Mouse (Mus musculus) MEL (cell line): ENCODE results near the gene Arhgef15. TPM values are rescaled to one million over a fixed set of nuclear protein-coding genes. Genes with fewer than 3 reads are reported as not detected.

Experiments
- DNase-seq: peaks from one replicate; pipeline ENCODE4 v3.0.0; 2011; ENCODE audit warnings: low read depth, low spot score
- H3K27ac ChIP-seq: 2 replicates; pipeline ENCODE4 v1.5.1; 2012; ENCODE audit warnings: low read depth, mild to moderate bottlenecking, control low read depth, low read length, moderate library complexity; ENCODE audit not compliant: control insufficient read depth
- H3K27me3 ChIP-seq, 2 experiments: fragments of 150-350 bp in 1 of 2; sonication (generic) in 1 of 2; 2 replicates each; pipeline ENCODE4 v1.6.1; 2012; ENCODE audit warnings: low read length in 2 of 2, mild to moderate bottlenecking in 2 of 2, improper control_type of control experiment in 1 of 2, moderate library complexity in 1 of 2; ENCODE audit not compliant: insufficient read depth in 2 of 2, control insufficient read depth in 1 of 2
- H3K36me3 ChIP-seq, 2 experiments: 2 replicates each; pipeline ENCODE4 v1.6.1; 2012 to 2014; ENCODE audit warnings: low read length in 2 of 2, improper control_type of control experiment in 1 of 2, inconsistent platforms in 1 of 2, mild to moderate bottlenecking in 1 of 2; ENCODE audit not compliant: insufficient read depth in 2 of 2, control insufficient read depth in 1 of 2
- H3K4me1 ChIP-seq, 2 experiments: fragments of 150-350 bp in 1 of 2; sonication (generic) in 1 of 2; 2 replicates each; pipeline ENCODE4 v1.6.1; 2012; ENCODE audit warnings: low read length in 2 of 2, improper control_type of control experiment in 1 of 2, mild to moderate bottlenecking in 1 of 2; ENCODE audit not compliant: insufficient read depth in 2 of 2, control insufficient read depth in 1 of 2
- H3K4me3 ChIP-seq, 2 experiments: fragments of 150-350 bp in 1 of 2; sonication (generic) in 1 of 2; 2 replicates each; pipeline ENCODE4 v1.5.1; 2012; ENCODE audit warnings: low read depth in 2 of 2, low read length in 2 of 2, mild to moderate bottlenecking in 2 of 2, moderate library complexity in 2 of 2, control low read depth in 1 of 2, improper control_type of control experiment in 1 of 2; ENCODE audit not compliant: control insufficient read depth in 1 of 2, insufficient read depth in 1 of 2
- H3K79me2 ChIP-seq: 2 replicates; pipeline ENCODE4 v1.6.1; 2012; ENCODE audit warnings: mild to moderate bottlenecking, low read length, moderate library complexity; ENCODE audit not compliant: control insufficient read depth, poor library complexity, insufficient read depth
- H3K9ac ChIP-seq: 2 replicates; pipeline ENCODE4 v1.6.1; 2012; ENCODE audit warnings: low read depth, mild to moderate bottlenecking, control low read depth, low read length, moderate library complexity; ENCODE audit not compliant: control insufficient read depth, poor library complexity, severe bottlenecking
- H3K9me3 ChIP-seq: fragments of 150-350 bp; sonication (generic); replicated peaks from 2 replicates; pipeline ENCODE4 v1.6.1; 2012; ENCODE audit warnings: mild to moderate bottlenecking, low read length, improper control_type of control experiment, moderate library complexity; ENCODE audit not compliant: insufficient read depth
- CHD1 ChIP-seq: IDR thresholded peaks from 2 replicates; pipeline ENCODE4 v1.6.1; 2012; ENCODE audit warnings: low read depth, mild to moderate bottlenecking, inconsistent platforms, low read length, improper control_type of control experiment
- CHD2 ChIP-seq: IDR thresholded peaks from 2 replicates; pipeline ENCODE4 v1.6.1; 2011; ENCODE audit warnings: low read length, improper control_type of control experiment
- GATA1 ChIP-seq: IDR thresholded peaks from 2 replicates; pipeline ENCODE4 v1.6.1; 2011; ENCODE audit warnings: low read depth, low read length, improper control_type of control experiment
- MYC ChIP-seq: IDR thresholded peaks from 2 replicates; pipeline ENCODE4 v1.6.1; 2011; ENCODE audit warnings: low read depth, mild to moderate bottlenecking, low read length, improper control_type of control experiment, moderate library complexity
- NELFE ChIP-seq: IDR thresholded peaks from 2 replicates; pipeline ENCODE4 v1.6.1; 2011; ENCODE audit warnings: low read depth, low read length, improper control_type of control experiment
- POLR2A ChIP-seq, 2 experiments: IDR thresholded peaks; 2 replicates each; pipeline ENCODE4 v1.6.1; 2011 to 2012; ENCODE audit warnings: low read length in 2 of 2, mild to moderate bottlenecking in 2 of 2, control low read depth in 1 of 2, improper control_type of control experiment in 1 of 2, low read depth in 1 of 2, moderate library complexity in 1 of 2; ENCODE audit not compliant: control insufficient read depth in 1 of 2, insufficient read depth in 1 of 2, poor library complexity in 1 of 2
- POLR2AphosphoS2 ChIP-seq: IDR thresholded peaks from 2 replicates; pipeline ENCODE4 v1.6.1; 2011; ENCODE audit warnings: low read length, improper control_type of control experiment
- RCOR1 ChIP-seq: IDR thresholded peaks from 2 replicates; pipeline ENCODE4 v1.6.1; 2012; ENCODE audit warnings: low read depth, mild to moderate bottlenecking, inconsistent platforms, low read length, improper control_type of control experiment
- SIN3A ChIP-seq: IDR thresholded peaks from 2 replicates; pipeline ENCODE4 v1.6.1; 2012; ENCODE audit warnings: low read length, improper control_type of control experiment, inconsistent platforms
- TAL1 ChIP-seq: IDR thresholded peaks from 2 replicates; pipeline ENCODE4 v1.6.1; 2012; ENCODE audit warnings: mild to moderate bottlenecking, inconsistent platforms, low read length, moderate library complexity, mixed read lengths
- TBP ChIP-seq: IDR thresholded peaks from 2 replicates; pipeline ENCODE4 v1.8.0; 2011; ENCODE audit warnings: low read depth, low read length, improper control_type of control experiment
- TCF12 ChIP-seq: IDR thresholded peaks from 2 replicates; pipeline ENCODE4 v1.6.1; 2014; ENCODE audit warnings: low read depth, mild to moderate bottlenecking, inconsistent platforms, low read length, improper control_type of control experiment, moderate library complexity
- ZC3H11A ChIP-seq: IDR thresholded peaks from 2 replicates; pipeline ENCODE4 v1.6.1; 2012; ENCODE audit warnings: low read depth, mild to moderate bottlenecking, inconsistent platforms, low read length, improper control_type of control experiment
- ZMIZ1 ChIP-seq: IDR thresholded peaks from 2 replicates; pipeline ENCODE4 v1.6.1; 2012; ENCODE audit warnings: low read depth, mild to moderate bottlenecking, inconsistent platforms, low read length, improper control_type of control experiment, moderate library complexity
- polyA plus RNA-seq, 2 experiments: library from polyadenylated mRNA; stranded (reverse) in 1 of 2; unstranded in 1 of 2; fragments of >175 nt in 1 of 2; fragments of >200 nt in 1 of 2; gene quantifications; 2 replicates each; pipeline versions ENCODE4 v1.2.1 to v1.2.4; 2012; ENCODE audit warnings: low replicate concordance in 2 of 2, low read depth in 1 of 2; ENCODE audit not compliant: insufficient read length in 2 of 2, insufficient read depth in 1 of 2, missing spikeins in 1 of 2
- total RNA-seq: library from RNA; depleted of rRNA; stranded (reverse); fragments of 300-350 nt; gene quantifications from 2 replicates; pipeline ENCODE4 v1.2.3, GENCODE M21; 2012

The Arhgef15 gene
- total and polyA plus RNA-seq, 3 experiments = 0.23 to 0.74 TPM; not detected in 1

DNA sequence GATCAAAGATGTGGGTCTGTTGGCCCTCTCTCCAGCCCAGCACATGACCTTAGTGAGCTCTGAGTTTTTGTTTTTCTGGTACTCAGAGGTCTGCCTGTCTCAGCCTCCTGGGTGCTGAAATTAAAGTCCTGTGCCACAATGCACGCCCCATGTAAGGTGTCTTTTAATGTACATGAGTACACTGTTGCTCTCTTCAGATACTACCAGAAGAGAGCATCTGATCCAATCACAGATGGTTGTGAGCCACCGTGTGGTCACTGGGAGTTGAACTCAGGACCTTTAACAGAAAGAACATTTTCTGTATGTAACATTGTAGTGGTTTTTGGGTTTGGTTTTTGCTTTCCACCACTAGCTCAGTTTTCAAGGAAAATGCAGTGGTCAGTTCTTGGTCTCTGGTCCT is 53.5 kb downstream of the Arhgef15 start:
- Histone ChIP-seq H3K36me3 (peaks cover 25 to 34% of the 10 kb centered on the region in 2 experiments), H3K9ac (peak overlapping the region; percentile 92), H3K27me3 (no peaks in the 10 kb centered on the region), H3K4me1 (peaks cover 0 to 34% of the 10 kb centered on the region in 2 experiments; a peak in 2 of 4 replicates), H3K9me3 (no peaks in the 10 kb centered on the region), H3K27ac (peak overlapping the region; percentile 34), H3K4me3 (peak overlapping the region in 1 of 2 experiments; percentile 13; a peak in 2 of 4 replicates), H3K79me2 (peaks cover 22% of the 10 kb centered on the region)
- no peak for TF ChIP-seq CHD2
- TF ChIP-seq POLR2AphosphoS2 = peak; percentile 53; the same call in 1 of the 2 replicates
- TF ChIP-seq TBP = 0 out of 2 replicates have a peak, but pooled peaks have one; percentile 25
- peak in 1 of 2 experiments; percentile 48; a peak in 1 of 4 replicates for TF ChIP-seq POLR2A (IDR thresholded peaks at IDR 0.05; ENCODE audit: control insufficient read depth in 1 of 2, insufficient read depth in 1 of 2, low read depth in 1 of 2, low read length in 2 of 2, poor library complexity in 1 of 2)
- DNase-seq = peak; percentile 45

GRCm38 (mm10) chr11:68902823-68903222 is 54.5 kb downstream of the Arhgef15 start:
- TF ChIP-seq CHD2 = no peak
- no peak; the same call in 1 of the 2 replicates for TF ChIP-seq NELFE
- TF ChIP-seq ZC3H11A = no peak
- no peak for TF ChIP-seq TAL1
- peak in 1 of 2 experiments; percentile 29; a peak in 1 of 4 replicates for TF ChIP-seq POLR2A (IDR thresholded peaks at IDR 0.05; ENCODE audit: control insufficient read depth in 1 of 2, insufficient read depth in 1 of 2, low read depth in 1 of 2, low read length in 2 of 2, poor library complexity in 1 of 2)
- TF ChIP-seq TBP = peak; percentile 22; the same call in 1 of the 2 replicates
- no peak for TF ChIP-seq RCOR1
- Histone ChIP-seq H3K79me2 (peaks cover 22% of the 10 kb centered on the region), H3K9me3 (no peaks in the 10 kb centered on the region), H3K27me3 (no peaks in the 10 kb centered on the region), H3K36me3 (peaks cover 25 to 41% of the 10 kb centered on the region in 2 experiments), H3K4me3 (peak overlapping the region; percentile 84 to 88), H3K4me1 (peaks cover 0 to 43% of the 10 kb centered on the region in 2 experiments; a peak in 2 of 4 replicates), H3K27ac (peak overlapping the region; percentile 81), H3K9ac (peak overlapping the region; percentile 92)
- DNase-seq = peak; percentile 54

DNA sequence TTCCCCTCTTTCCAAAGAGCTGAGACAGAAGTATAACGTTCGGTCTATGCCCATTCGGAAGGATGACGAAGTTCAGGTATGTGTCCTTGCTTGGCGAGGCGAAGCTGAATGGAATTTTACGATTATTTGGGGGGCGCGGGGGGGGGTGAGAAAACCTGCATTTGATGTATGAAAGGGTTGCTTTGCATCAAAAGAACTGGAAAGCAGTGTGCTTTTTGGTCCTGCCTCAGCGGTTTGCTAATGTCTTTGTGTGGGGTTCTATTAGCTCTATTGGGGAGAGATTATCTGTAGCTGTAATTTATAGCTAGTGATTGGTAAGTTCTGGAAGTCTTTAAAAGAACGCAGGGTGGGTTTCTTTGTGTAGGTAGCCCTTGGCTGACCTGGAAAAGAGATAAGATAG is 54.9 kb downstream of the Arhgef15 start:
- 0 out of 2 replicates have a peak, but pooled peaks have one; percentile 54 for TF ChIP-seq CHD1
- TF ChIP-seq SIN3A = peak; percentile 12; the same call in 1 of the 2 replicates
- TF ChIP-seq ZC3H11A = no peak
- TF ChIP-seq GATA1 = peak; percentile 56; the same call in 1 of the 2 replicates
- no peak for TF ChIP-seq ZMIZ1
- TF ChIP-seq MYC = 0 out of 2 replicates have a peak, but pooled peaks have one; percentile 21
- TF ChIP-seq TBP = 0 out of 2 replicates have a peak, but pooled peaks have one; percentile 7
- peak; percentile 20; the same call in 1 of the 2 replicates for TF ChIP-seq TCF12
- Histone ChIP-seq H3K27ac (peak overlapping the region; percentile 81), H3K4me3 (peak overlapping the region; percentile 84 to 88)

More for the DNA sequence above, 54.9 kb downstream of the Arhgef15 start:
- Histone ChIP-seq H3K79me2 (peaks cover 22% of the 10 kb centered on the region), H3K27me3 (no peaks in the 10 kb centered on the region), H3K9ac (peak overlapping the region; percentile 92), H3K9me3 (no peaks in the 10 kb centered on the region), H3K36me3 (peaks cover 25 to 46% of the 10 kb centered on the region in 2 experiments), H3K4me1 (peaks cover 2 to 46% of the 10 kb centered on the region in 2 experiments; a peak in 2 of 4 replicates)
- peak; percentile 42 for DNase-seq
